Mouse (Mus musculus) bone marrow macrophage, adult 2 months (primary cell): Measurements from ENCODE around the gene Ubxn6.

Source experiments
- CTCF ChIP-seq: IDR thresholded peaks from 2 replicates; pipeline ENCODE4 v1.5.1; 2012; ENCODE audit warnings: low read depth, mild to moderate bottlenecking, low read length, moderate library complexity
- POLR2A ChIP-seq: IDR thresholded peaks from 2 replicates; pipeline ENCODE4 v1.6.1; 2012; ENCODE audit warnings: mild to moderate bottlenecking, low read depth, low read length, borderline replicate concordance

GRCm38 (mm10) chr17:56023386-56023785, 51.4 kb downstream of the Ubxn6 start:
- TF ChIP-seq CTCF (no peak), POLR2A (no peak)
